Mouse (Mus musculus): Measurements from ENCODE around the gene Phf21b. TPM values are rescaled to one million over a fixed set of nuclear protein-coding genes. Genes with fewer than 3 reads are reported as not detected.
A peak's percentile ranks its signal among the peaks of the same experiment; 100 is the strongest.
"Not testable (repeated sequence)": the region's sequence is repeated elsewhere in the genome, so short reads cannot be mapped to it uniquely, and the experiment has no call there.

The Phf21b gene
- total RNA-seq, 2 experiments from 2014 or later, result 11.6 to 13.8 TPM

GRCm38 (mm10) chr15:84778587-84778986 lies 77.3 kb downstream of the Phf21b start:
- no peak for DNase-seq (ENCODE audit: low spot score in 2 of 2)

GRCm38 (mm10) chr15:84775421-84776174 lies 80.3 kb downstream of the Phf21b start:
- DNase-seq (ENCODE audit: low spot score in 2 of 2), result peak; percentile 43 to 45

GRCm38 (mm10) chr15:84772191-84773111 lies 83.4 kb downstream of the Phf21b start:
- DNase-seq (ENCODE audit: low spot score in 2 of 2), result no peak

GRCm38 (mm10) chr15:84769641-84770341 lies 86.1 kb downstream of the Phf21b start:
- DNase-seq (ENCODE audit: low spot score in 2 of 2), result no peak

- not testable (repeated sequence) for DNase-seq (ENCODE audit: low spot score in 2 of 2)
Measured at GRCm38 (mm10) chr15:84768531-84768930, 87.3 kb downstream of the Phf21b start.

GRCm38 (mm10) chr15:84766621-84767020 lies 89.2 kb downstream of the Phf21b start:
- no peak for DNase-seq (ENCODE audit: low spot score in 2 of 2)

- DNase-seq (ENCODE audit: low spot score in 2 of 2), result no peak
Measured at GRCm38 (mm10) chr15:84763423-84763812, 92.4 kb downstream of the Phf21b start.

GRCm38 (mm10) chr15:84762712-84763422 lies 93.0 kb downstream of the Phf21b start:
- DNase-seq (ENCODE audit: low spot score in 2 of 2), result peak in 1 of 2 experiments; percentile 19

DNA sequence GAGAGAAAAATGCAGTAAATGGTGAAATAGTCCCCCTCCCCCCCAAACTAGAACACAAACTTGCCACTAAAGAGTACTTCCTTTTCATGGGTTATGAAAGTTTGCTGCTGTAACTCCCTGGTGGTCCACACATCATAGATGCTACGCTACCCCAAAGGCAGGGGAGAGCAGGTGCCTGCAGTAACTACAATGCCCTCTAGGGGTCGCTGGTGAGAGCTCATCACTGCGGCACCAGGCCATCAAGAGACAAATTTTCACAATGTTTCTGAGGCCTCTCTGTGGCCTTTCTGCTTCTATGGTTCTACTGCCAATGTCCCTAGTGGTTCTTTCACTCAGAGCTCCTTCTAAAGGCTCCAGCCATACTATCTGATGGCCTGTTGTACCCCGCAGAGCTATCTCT lies 97.4 kb downstream of the Phf21b start:
- DNase-seq (ENCODE audit: low spot score in 2 of 2), result peak; percentile 68

- DNase-seq (ENCODE audit: low spot score in 2 of 2), result peak; percentile 46 to 49
Measured at GRCm38 (mm10) chr15:84756426-84756825, 99.4 kb downstream of the Phf21b start.

GRCm38 (mm10) chr15:84754987-84755386 lies 100.9 kb downstream of the Phf21b start:
- DNase-seq (ENCODE audit: low spot score in 2 of 2), result peak; percentile 87 to 89

GRCm38 (mm10) chr15:84745831-84746230 lies 110.0 kb downstream of the Phf21b start:
- DNase-seq (ENCODE audit: low spot score in 2 of 2), result no peak

GRCm38 (mm10) chr15:84744308-84744707 lies 111.5 kb downstream of the Phf21b start:
- DNase-seq (ENCODE audit: low spot score in 2 of 2), result no peak

DNA sequence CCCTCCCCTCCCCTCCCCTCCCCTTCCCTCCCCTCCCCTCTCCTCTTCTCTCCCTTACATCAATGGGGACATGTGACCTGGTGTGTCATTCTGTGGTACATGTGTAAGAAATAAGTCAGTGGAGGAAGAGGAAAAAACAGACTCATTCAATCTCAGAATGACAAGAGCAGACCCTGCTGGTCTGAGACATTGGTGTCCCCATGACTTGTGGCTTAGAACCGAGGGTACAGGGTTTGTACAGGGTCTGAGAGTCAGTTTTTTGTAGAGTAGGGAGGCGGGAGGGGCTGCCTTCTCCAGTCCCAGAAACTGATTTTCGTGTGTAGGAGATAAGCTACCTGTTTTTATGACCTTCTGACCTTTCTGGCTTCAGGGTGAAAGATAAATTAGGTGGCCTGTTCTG lies 112.5 kb downstream of the Phf21b start:
- DNase-seq (ENCODE audit: low spot score in 2 of 2), result no peak

DNA sequence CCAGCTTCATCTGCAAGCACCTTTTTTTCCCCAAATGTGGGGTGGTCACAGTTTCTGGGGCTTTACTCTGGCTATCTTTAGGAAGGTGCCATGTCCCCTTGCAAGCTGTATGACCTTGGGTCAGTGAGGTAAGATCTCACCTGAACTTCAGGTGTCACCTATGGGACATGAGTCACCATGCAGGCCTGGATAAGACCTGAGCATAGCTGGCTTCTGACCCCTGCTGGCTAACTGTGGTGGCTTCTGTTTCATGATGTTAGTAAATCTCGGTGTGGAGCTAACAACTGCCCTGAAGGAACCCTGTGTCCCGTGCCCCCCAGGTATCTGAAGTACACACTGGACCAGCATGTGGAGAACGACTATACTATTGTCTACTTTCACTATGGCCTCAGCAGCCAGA lies 114.3 kb downstream of the Phf21b start:
- no peak for DNase-seq (ENCODE audit: low spot score in 2 of 2)

- DNase-seq (ENCODE audit: low spot score in 2 of 2), result no peak
Measured at GRCm38 (mm10) chr15:84738246-84738645, 117.6 kb downstream of the Phf21b start.

DNA sequence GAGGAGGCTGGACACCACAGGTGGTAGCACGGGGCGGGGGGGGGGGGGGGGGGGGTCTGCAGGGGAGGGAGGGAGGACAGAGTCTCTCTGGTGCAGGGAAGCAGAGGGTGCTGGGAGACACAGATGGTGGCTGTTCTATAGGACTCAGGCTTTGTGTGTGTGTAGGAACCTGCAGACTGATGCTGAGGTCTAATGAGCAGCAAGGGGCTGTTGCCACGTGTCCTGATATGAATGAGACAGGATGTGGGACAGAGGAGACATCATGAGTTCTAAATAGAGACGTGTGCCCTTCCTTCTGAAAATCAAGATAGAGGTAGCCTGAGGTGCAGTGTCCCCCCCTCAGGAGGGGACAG lies 118.9 kb downstream of the Phf21b start:
- no peak for DNase-seq (ENCODE audit: low spot score in 2 of 2)

DNA sequence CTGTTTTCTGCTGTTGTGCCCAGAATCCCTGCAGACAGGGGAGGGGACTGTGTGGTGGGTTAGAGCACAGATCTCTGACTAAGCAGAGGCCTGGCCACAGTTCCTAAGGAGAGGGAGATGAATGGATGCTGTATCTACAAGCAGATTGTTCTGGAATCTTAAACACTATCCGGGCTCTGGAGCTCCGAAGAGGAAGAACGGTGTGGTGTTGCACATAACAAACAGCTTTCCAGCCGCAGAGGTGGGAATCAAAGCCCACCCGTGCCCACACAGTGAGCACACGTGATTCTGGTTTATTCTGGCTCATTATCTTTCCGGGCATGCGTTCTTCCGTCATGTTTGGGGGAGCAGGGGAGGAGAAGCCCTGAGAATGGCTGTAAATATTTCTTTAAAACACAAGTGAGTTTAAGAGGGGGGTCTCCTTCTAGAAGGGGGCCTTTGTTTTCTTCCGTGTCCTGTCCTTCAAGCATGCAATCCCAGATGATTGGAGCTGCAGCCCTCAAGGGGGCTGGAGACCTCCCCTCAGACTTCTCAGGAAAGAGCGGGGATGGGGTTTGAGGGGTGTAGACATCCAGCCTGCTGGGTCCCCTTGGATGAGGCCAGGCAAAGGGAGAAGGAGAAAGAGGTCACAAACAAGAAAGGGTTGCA lies 119.4 kb downstream of the Phf21b start:
- no peak for DNase-seq (ENCODE audit: low spot score in 2 of 2)

Data from layer of hippocampus, postnatal 10 days (tissue).